Mouse (Mus musculus) brain, embryonic 14.5 days (tissue): ENCODE measurements around the gene Satb2. TPM values are rescaled to one million over a fixed set of nuclear protein-coding genes. Genes with fewer than 3 reads are reported as not detected.

Experiments
- DNase-seq: peaks from one replicate; pipeline ENCODE4 v3.0.0-alpha.2; 2011; ENCODE audit warnings: low read depth
- CTCF ChIP-seq: fragments of 200-500 bp; IDR thresholded peaks from 2 replicates; pipeline ENCODE4 v1.5.1; 2012; ENCODE audit warnings: inconsistent platforms, mild to moderate bottlenecking, moderate library complexity, borderline replicate concordance; ENCODE audit not compliant: insufficient read depth, insufficient read length; ENCODE audit errors: extremely low read depth
- POLR2A ChIP-seq: fragments of 200-500 bp; IDR thresholded peaks from 2 replicates; pipeline ENCODE4 v1.6.1; 2012; ENCODE audit warnings: mild to moderate bottlenecking, inconsistent platforms, borderline replicate concordance; ENCODE audit not compliant: poor library complexity, insufficient read depth, insufficient read length, severe bottlenecking; ENCODE audit errors: extremely low read depth
- polyA plus RNA-seq: library from polyadenylated mRNA; depleted of rRNA; stranded (reverse); fragments of >200 nt; gene quantifications from 2 replicates; pipeline ENCODE4 v1.2.3, GENCODE M21; 2012

The Satb2 gene
- polyA plus RNA-seq, 1 experiment, result 7.9 TPM

DNA sequence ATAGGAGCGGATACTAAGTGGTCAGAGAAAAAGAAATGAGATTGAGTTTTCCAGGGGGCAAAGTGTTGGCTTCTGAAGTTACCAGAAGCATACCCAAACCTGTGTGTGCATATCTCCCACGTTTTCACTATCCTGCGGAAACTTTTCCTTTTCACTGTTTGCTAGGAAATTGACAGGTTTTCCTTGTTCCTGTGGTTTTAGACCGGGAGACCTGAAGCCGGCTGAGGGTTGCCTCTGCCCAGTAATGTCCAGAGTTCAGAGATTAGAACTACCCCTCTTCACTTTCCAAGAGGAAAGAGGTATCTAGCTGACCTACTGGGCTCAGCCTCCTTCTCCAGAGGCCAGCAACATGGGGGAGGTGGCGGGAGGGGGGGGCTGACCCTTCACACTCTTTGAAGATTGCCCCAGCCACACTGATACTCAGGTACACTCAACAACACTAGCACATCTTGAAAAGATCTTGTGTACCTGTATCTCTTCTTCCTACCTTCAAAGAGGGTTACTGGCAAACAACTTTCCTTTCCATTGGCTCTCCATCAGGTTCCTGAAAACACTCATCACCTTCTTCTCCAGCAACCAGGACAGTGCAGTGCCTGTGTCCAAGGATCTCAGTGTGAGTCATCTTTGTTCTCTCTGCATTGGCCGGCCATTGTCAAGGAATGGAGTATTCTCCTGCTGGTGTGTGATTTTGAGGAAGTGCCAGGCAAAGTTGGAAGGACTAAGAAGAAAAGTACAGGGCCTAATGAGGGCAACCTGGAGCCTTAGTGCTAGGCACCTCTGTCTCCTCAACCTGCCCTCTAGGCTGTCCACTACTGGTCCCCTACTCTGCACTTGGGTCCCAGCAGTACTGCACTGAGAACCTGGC is 1.3 kb upstream of the Satb2 start:
- no peak for DNase-seq
- TF ChIP-seq CTCF, result no peak
- TF ChIP-seq POLR2A, result no peak

- TF ChIP-seq CTCF (peak; percentile 81), POLR2A (no peak)
- DNase-seq, result peak; percentile 72
Measured at GRCm38 (mm10) chr1:56977201-56978100, 999 bp downstream of the Satb2 start.

GRCm38 (mm10) chr1:56976825-56977104 is 1.7 kb downstream of the Satb2 start:
- TF ChIP-seq POLR2A (no peak), CTCF (no peak)
- no peak for DNase-seq

DNA sequence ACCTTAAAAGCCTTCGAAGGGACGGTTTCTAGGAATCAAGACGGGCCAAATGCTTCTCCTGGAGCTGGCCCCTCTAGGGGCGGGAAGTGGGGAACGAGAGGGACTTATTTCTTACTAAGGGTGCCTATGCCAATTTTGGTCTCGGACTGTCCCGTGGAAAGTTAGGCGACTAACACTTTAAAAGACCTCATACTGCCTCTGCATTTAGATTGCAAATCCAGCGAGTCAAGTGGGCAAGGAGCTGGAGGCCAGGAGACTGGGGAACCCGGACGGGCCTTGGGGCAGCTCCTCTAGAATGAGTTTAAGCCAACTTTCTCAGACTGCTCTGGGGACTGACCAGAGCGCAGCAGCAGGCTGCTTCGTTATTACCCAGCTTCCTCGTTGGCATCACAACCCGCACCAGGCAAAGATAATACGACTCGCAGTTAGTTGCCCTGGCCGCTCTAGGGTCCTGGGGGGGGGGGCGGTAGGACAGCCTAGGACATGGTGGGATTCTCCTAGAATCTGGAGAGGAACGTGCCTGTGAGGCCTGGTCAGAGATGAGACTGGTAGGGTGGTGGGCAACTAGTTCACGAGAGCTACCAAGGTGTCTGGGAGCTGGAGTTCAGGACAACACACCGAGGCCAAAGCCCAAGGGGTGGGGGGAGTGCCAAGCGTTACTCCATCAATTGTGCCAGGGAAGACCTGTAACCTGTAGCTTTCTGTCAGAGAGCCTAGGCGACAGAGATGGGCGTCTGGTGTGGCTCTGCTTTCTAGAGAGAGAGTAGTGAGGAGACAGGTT is 2.2 kb downstream of the Satb2 start:
- TF ChIP-seq CTCF, result no peak
- no peak for TF ChIP-seq POLR2A
- peak; percentile 40 for DNase-seq

DNA sequence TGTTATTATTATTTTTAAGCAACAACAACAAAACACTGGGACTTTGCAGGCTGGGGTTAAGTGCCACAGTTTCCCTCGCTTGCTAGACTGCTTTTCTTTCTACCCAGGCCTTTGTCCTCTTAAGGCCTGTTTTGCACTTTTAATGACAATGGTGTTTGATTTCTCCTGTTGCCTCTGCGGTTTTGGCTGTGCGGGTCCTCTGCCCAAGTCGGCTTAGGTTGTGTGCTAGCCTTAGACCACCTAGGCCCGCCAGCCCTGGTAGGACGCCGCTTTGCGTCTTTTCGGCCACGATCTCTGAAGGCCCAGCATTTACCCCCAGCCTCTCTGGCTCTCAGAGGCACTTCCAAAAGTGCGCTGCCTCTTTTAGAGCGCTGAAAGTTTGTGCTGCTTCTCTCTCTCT is 2.9 kb downstream of the Satb2 start:
- peak; percentile 25 for DNase-seq
- TF ChIP-seq CTCF (no peak), POLR2A (no peak)

GRCm38 (mm10) chr1:56974187-56974586 is 4.3 kb downstream of the Satb2 start:
- TF ChIP-seq POLR2A (no peak), CTCF (no peak)
- peak; percentile 47 for DNase-seq

- TF ChIP-seq POLR2A, result no peak
- TF ChIP-seq CTCF, result no peak
- DNase-seq, result no peak
Measured at GRCm38 (mm10) chr1:56973593-56973950, 4.9 kb downstream of the Satb2 start.

DNA sequence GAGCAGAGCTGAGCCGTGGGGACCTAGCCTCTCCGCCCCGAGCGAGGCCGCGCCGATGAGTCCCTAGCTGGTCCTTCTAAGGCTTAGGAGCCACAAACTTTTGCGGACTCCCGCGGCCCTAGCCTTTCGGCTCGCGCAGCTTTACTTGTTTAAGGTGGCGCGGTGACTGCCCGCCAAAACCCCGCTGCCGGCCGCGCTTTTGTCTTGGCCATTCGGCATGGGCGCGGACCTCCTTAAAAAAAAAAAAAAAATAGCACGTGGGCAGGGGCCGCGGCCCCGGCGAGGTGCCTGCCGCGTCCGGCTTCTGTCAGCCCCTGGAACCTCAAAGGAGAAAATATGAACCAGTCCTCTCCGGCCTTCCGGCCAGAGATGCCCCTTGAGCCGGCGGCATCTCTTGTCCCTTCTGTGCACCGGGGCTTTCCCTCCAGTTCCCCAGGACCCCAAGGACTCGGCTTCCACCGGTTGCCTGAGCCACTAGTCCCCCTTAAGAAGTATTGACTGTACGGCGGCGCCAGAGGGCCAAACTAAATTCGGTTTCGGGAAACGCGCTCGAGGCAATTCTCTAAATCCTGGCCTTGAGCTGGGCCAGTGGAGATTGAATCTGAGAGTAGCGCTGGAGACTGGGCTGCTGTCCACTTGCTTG is 5.4 kb downstream of the Satb2 start:
- TF ChIP-seq POLR2A (no peak; the same call in 1 of the 2 replicates), CTCF (no peak)

GRCm38 (mm10) chr1:56972251-56972949 is 6.0 kb downstream of the Satb2 start:
- TF ChIP-seq CTCF, result no peak
- 0 out of 2 replicates have a peak, but pooled peaks have one; percentile 30 for TF ChIP-seq POLR2A
- DNase-seq, result peak; percentile 79

More for the DNA sequence above, 5.4 kb downstream of the Satb2 start:
- peak; percentile 97 for DNase-seq

GRCm38 (mm10) chr1:56971942-56972250 is 6.6 kb downstream of the Satb2 start:
- no peak for DNase-seq
- TF ChIP-seq CTCF (no peak), POLR2A (no peak)
